Mouse (Mus musculus): ENCODE results near the gene R3hdm4. TPM values are rescaled to one million over a fixed set of nuclear protein-coding genes. Genes with fewer than 3 reads are reported as not detected.

R3hdm4 gene
- polyA plus RNA-seq, 3 experiments from 2014 or later = 96.5 to 106 (median 96.9) TPM

DNA sequence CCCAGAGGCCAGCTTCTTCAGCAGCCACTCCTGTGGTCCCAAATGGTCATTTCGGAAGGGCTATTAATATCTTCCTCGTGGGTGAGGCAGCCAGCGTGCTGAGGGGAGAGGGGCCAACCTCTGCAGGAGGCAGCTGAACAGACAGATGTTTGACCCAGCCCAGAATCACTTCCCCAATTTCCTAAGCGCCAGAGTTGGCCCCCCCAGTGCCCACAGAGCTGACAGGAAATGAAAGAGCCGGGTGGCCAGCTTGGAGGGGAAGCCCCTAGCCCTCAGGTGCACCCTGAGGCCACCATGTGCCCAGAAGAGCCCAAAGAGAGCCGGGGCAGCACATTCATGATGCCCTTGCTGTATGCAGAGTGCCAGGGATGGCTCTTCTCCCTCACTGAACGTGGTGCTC, 19.7 kb upstream of the R3hdm4 start:
- ATAC-seq = no peak

DNA sequence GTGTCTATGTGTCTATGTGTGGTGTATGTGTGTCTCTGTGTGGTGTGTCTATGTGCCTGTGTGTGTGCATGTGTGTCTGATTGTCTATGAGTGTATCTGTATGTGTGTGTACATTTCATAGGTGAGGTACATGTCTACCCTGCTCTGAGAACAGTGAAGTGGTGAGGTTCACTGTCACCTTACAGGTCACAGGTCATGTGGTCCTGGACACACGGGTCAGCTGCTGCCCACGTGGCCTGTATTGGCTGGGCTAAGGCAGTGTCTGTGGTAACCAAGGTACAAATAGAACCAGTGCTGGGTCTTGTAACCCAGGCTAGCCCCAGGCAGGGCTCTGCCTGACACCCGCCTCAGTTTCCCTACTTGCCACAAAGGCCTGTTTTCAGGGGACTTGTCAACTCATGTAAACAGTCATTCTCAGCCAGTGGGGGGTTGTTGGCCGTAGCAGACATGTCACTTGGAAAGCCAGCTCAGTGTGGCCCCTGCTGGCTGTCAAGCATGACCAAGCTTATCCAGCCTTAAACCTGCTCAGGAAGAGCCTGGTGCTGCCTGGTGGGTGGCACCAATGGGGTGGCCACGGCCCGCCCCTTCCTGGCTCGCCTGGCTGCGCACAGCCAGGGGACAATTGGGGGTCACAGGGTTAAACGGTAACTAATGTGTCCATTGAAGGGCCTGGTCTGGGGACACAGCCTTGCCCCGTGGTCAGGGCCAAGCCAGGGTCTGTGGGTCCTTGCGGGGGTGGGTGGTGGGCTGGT, 16.9 kb upstream of the R3hdm4 start:
- ATAC-seq = no peak

DNA sequence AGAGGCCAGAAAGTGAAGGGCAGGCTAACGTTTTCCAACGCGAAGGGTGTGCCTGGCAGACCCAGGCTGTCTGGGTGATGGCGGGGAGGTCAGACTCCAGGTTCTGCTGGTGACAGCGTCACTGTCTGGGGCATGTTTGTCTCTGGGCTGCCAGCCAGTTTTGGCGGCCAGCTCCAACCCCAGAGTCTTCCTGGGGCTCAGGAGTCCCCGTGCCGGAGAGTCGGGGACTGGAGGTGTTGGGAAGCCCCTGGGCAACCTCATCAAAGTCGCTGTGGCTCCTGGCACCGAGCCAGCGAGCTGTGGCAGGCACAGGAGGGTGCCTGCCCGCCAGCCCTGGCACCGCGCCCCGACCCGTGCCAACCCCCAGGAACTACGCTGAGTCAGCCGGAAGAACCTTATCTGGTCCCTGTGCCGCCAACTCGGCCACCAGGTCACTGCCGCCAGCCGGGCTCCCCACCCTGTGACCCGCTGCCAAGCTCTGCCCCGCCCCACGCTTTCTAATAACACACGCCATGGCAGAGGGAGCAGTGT, 16.0 kb upstream of the R3hdm4 start:
- ATAC-seq = peak; percentile 84

GRCm38 (mm10) chr10:79936284-79936910, 15.4 kb upstream of the R3hdm4 start:
- ATAC-seq = no peak

GRCm38 (mm10) chr10:79934794-79935569, 14.0 kb upstream of the R3hdm4 start:
- ATAC-seq = no peak

GRCm38 (mm10) chr10:79934272-79934721, 13.3 kb upstream of the R3hdm4 start:
- ATAC-seq = no peak

DNA sequence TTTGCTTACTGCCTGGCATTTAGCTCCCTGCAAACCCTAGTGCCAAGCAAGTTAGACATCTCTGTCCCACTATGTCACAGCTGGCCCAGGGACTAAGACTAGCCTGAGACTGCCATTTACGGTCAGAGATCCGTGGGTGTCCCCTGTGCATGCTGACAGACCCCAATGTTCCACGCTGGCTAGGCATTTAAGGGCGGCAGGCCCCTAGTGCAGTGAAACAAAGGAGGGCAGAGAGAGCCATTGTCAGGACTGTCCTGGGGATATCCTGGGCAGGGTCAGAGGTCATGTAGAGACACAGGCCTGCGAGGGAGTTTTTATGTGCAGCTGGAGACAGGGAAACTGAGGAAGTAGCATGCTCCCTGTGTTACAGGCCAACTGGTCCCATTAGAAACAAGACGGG, 12.9 kb upstream of the R3hdm4 start:
- ATAC-seq = no peak

- no peak for ATAC-seq
Measured at GRCm38 (mm10) chr10:79933145-79933679, 12.2 kb upstream of the R3hdm4 start.

- ATAC-seq = no peak
Measured at GRCm38 (mm10) chr10:79932736-79933135, 11.7 kb upstream of the R3hdm4 start.

DNA sequence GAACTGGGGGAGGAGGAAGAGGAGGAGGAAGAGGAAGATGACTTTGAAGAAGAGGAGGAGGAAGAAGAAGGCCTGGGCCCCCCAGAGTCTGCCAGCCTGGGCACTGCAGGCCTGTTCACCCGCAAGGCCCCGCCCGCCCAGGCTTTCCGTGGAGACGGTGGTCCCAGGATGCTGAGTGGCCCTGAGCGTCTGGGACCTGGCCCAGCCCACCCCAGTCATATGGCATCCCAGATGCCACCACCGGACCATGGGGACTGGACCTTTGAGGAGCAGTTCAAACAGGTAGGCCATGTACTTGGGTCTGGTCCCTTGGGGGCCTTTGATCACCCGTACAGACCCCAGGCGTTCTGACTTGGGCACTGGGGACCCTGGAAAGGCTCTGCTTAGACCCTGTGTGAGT, 10.8 kb upstream of the R3hdm4 start:
- no peak for ATAC-seq

DNA sequence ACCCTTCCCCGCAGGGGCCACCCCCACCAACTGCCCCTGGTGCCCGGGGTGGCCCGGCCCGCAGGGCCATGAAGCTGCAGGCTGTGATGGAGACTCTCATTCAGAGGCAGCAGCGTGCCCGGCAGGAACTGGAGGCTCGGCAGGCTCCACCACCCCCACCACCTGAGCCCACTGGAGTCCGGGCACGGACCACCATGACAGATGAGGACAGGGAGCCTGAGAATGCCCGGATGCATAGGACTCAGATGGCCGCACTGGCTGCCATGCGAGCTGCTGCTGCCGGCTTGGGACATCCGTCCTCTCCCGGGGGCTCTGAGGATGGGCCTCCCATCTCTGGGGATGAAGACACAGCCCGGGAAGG, 9.8 kb upstream of the R3hdm4 start:
- no peak for ATAC-seq

GRCm38 (mm10) chr10:79929967-79930825, 9.2 kb upstream of the R3hdm4 start:
- no peak for ATAC-seq

DNA sequence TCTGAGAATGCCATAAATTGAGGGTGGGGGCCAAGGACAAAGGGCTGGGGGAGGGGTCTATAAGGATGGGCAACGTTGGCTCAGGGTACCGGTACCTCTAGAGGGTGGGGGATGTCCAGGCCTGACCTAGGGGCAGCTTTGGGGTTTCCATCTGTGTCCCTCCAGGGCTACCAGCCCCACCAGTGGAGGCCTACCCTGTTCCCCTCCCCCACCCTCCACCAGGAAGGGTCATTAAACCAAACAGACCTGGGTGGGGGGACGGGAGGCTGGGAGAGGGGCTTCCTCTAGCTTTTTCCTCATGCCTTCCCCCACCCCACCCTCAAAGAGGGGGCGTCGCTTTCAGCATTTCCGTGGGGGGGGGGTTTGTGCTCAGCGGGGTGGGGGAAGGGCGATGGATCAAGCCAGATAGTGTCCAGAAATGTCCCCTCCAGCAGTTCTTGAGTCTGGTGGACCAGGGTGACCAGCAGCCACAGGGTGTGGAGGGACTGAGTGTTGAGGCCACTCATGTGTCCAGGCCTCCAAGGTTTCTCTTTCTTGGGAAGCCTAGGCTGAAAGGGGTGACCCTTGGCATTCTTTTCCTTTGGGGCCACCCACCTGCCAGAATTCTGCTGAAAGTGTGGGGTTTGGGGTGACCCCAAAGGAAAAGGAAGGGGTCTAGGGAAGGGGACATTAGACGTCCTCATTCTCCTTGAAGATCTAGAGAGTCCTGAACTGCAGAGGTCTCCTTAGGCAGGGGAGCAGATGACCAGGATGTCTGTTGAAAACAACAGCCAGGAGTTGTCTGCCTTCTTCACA, 8.1 kb upstream of the R3hdm4 start:
- ATAC-seq = no peak

- ATAC-seq = no peak
Measured at GRCm38 (mm10) chr10:79928030-79928694, 7.2 kb upstream of the R3hdm4 start.

GRCm38 (mm10) chr10:79927324-79928029, 6.5 kb upstream of the R3hdm4 start:
- no peak for ATAC-seq

DNA sequence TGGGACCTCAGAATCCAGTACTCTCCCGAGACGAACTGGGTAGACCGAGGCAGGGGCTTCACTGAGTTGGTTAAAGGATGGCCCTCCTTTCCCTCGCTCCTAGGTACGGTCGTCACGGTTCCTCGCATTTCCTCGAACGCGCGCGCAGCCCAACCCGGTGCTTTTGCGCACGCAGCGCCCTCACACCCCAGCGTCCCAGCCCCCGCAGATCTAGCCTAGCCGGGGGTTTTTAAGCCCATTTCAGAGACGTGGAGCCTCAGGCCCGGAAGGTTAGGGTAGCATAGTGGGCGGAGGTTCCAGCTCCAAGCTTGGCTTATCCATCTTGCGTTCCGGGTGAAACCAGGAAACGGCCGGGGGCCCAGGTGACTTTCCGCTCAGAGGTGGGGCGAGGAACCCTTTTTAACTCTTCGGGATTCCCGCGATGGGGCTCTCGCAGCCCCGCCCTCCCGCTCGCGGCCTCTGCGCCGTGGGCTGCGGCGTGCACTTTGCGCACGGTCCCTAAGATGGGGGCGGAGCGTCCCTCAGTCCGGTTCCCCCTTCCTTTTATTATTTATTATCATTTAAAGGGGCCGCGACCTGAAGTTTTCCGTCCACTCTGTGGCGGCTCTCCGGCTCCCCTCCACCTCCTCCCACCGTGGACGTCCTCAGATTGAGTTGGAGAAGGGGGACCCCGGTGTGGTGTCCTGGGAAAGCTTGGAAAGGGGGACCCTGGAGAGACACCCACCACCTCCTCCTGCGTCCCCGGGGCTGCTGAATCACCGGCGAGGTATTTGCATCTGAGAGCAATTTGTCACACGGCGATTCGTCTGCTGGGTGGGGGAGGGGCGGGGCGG, 5.7 kb upstream of the R3hdm4 start, which contains the start of gene Arid3a:
Gene Arid3a, plus strand, starts transcription at position 553 of the 833 bp plus-strand sequence.
- ATAC-seq = peak; percentile 81

GRCm38 (mm10) chr10:79925785-79926490, 4.9 kb upstream of the R3hdm4 start:
- no peak for ATAC-seq
